Mouse (Mus musculus) right cerebral cortex, postnatal 36 days (tissue): ENCODE measurements at regions not wholly inside any gene's neighbourhood (a gene's known extent, or its start where the extent isn't known, plus 50 kb on each side); places are given as distances from the start of the nearest gene placed in this dataset.

Experiments used
- DNase-seq, 2 experiments: peaks; one replicate each; pipeline ENCODE4 v3.0.0; 2022; ENCODE audit warnings: low spot score in 2 of 2, mixed read lengths in 1 of 2

- DNase-seq = no peak
Observed at GRCm38 (mm10) chr3:52644178-52645128, 372.6 kb downstream of the Cog6 start.

- DNase-seq = no peak
Observed at GRCm38 (mm10) chr3:52643796-52644177, 373.2 kb downstream of the Cog6 start.

GRCm38 (mm10) chr3:52643100-52643551 is 373.9 kb downstream of the Cog6 start:
- DNase-seq = peak; percentile 30 to 33

GRCm38 (mm10) chr3:52641226-52642181 is 373.4 kb downstream of the Foxo1 start:
- peak in 1 of 2 experiments; percentile 9 for DNase-seq

- no peak for DNase-seq
Observed at GRCm38 (mm10) chr3:52640250-52641147, 372.4 kb downstream of the Foxo1 start.

GRCm38 (mm10) chr3:52638816-52639215 is 370.7 kb downstream of the Foxo1 start:
- DNase-seq = no peak

- no peak for DNase-seq
Observed at GRCm38 (mm10) chr3:52634353-52634752, 366.2 kb downstream of the Foxo1 start.

GRCm38 (mm10) chr3:52633491-52634100 is 365.5 kb downstream of the Foxo1 start:
- no peak for DNase-seq

- DNase-seq = no peak
Observed at GRCm38 (mm10) chr3:52632635-52633034, 364.5 kb downstream of the Foxo1 start.

GRCm38 (mm10) chr3:52630209-52630608 is 362.1 kb downstream of the Foxo1 start:
- DNase-seq = no peak

GRCm38 (mm10) chr3:52625125-52625524 is 357.0 kb downstream of the Foxo1 start:
- DNase-seq = no peak

GRCm38 (mm10) chr3:52622530-52622929 is 354.4 kb downstream of the Foxo1 start:
- no peak for DNase-seq

- no peak for DNase-seq
Observed at GRCm38 (mm10) chr3:52621936-52622335, 353.8 kb downstream of the Foxo1 start.

- DNase-seq = no peak
Observed at GRCm38 (mm10) chr3:52618925-52619224, 350.7 kb downstream of the Foxo1 start.

GRCm38 (mm10) chr3:52618212-52618924 is 350.2 kb downstream of the Foxo1 start:
- DNase-seq = no peak

GRCm38 (mm10) chr3:52617413-52618149 is 349.4 kb downstream of the Foxo1 start:
- no peak for DNase-seq

- peak in 1 of 2 experiments; percentile 13 for DNase-seq
Observed at GRCm38 (mm10) chr3:52611881-52612280, 343.7 kb downstream of the Foxo1 start.

- DNase-seq = no peak
Observed at GRCm38 (mm10) chr3:52610466-52610865, 342.3 kb downstream of the Foxo1 start.

GRCm38 (mm10) chr3:52608086-52608426 is 339.9 kb downstream of the Foxo1 start:
- no peak for DNase-seq
